Mouse (Mus musculus): ENCODE results near the gene Krt71.

The Krt71 gene

GRCm38 (mm10) chr15:101688161-101688560 lies 54.7 kb downstream of the Krt71 start:
- no peak for DNase-seq (ENCODE audit: low spot score)
